Mouse (Mus musculus) hindbrain, postnatal 0 days (tissue): ENCODE results near the gene Cep55. TPM values are rescaled to one million over a fixed set of nuclear protein-coding genes. Genes with fewer than 3 reads are reported as not detected.

ENCODE experiments used
- ATAC-seq: fragments of 200-750 bp; cut with Nextera tagmentation; 2 replicates; pipeline ENCODE4 v1.8.0; 2017; ENCODE audit warnings: mild to moderate bottlenecking, moderate TSS enrichment, moderate library complexity
- DNase-seq: peaks from one replicate; pipeline ENCODE4 v3.0.0-alpha.2; 2015; ENCODE audit warnings: low spot score
- H3K27ac ChIP-seq: fragments of 300-500 bp; sonication (generic); 2 replicates; pipeline ENCODE4 v1.5.1; 2014; ENCODE audit warnings: mild to moderate bottlenecking
- H3K27me3 ChIP-seq: fragments of 300-500 bp; sonication (generic); 2 replicates; pipeline ENCODE4 v1.6.1; 2014; ENCODE audit warnings: low read length, mixed read lengths; ENCODE audit not compliant: insufficient read depth
- H3K36me3 ChIP-seq: fragments of 300-500 bp; sonication (generic); 2 replicates; pipeline ENCODE4 v1.6.1; 2014; ENCODE audit warnings: low read length, mixed read lengths; ENCODE audit not compliant: insufficient read depth
- H3K4me1 ChIP-seq: fragments of 300-500 bp; sonication (generic); 2 replicates; pipeline ENCODE4 v1.6.1; 2014; ENCODE audit warnings: antibody characterized with exemption, low read length, mixed read lengths; ENCODE audit not compliant: insufficient read depth
- H3K4me2 ChIP-seq: fragments of 300-500 bp; sonication (generic); 2 replicates; pipeline ENCODE4 v1.6.1; 2014; ENCODE audit warnings: low read depth, mild to moderate bottlenecking, low read length, moderate library complexity, mixed read lengths
- H3K4me3 ChIP-seq: fragments of 300-500 bp; sonication (generic); 2 replicates; pipeline ENCODE4 v1.5.1; 2014; ENCODE audit warnings: low read length
- H3K9ac ChIP-seq: fragments of 300-500 bp; sonication (generic); replicated peaks from 2 replicates; pipeline ENCODE4 v1.6.1; 2014; ENCODE audit warnings: mild to moderate bottlenecking, low read length, moderate library complexity, mixed read lengths
- H3K9me3 ChIP-seq: fragments of 300-500 bp; sonication (generic); 2 replicates; pipeline ENCODE4 v1.6.1; 2016; ENCODE audit warnings: low read length, mixed read lengths
- CTCF ChIP-seq: IDR thresholded peaks from 2 replicates; pipeline ENCODE4 v1.5.1; 2016; ENCODE audit warnings: antibody characterized with exemption, control low read depth, low read depth
- WGBS: fragments of 180-500 bp; shearing (Covaris S2); extraction: QIAGEN DNeasy Blood & Tissue Kit; methylation state at CpG from one replicate; pipeline ENCODE4 v1.1.7; 2014; 5-methylcytosine and 5-hydroxymethylcytosine counted together
- polyA plus RNA-seq: library from polyadenylated mRNA; unstranded; fragments of >200 nt; fragmentation: Nextera tagmentation; extraction: Ambion mirVana; gene quantifications from 2 replicates; pipeline ENCODE4 v1.2.1, GENCODE M21; 2015
- total RNA-seq: library from RNA; depleted of rRNA; stranded (reverse); fragments of >200 nt; gene quantifications from 2 replicates; pipeline ENCODE4 v1.2.3, GENCODE M21; 2014; rRNA removed

Cep55 gene
- 2.3 and 6.6 TPM in 2 replicates for total RNA-seq
- 2.5 and 3.8 TPM in 2 replicates for polyA plus RNA-seq

- TF ChIP-seq CTCF: no peak
- Histone ChIP-seq H3K27ac (peak within 1 kb of the TSS; percentile 45; the same call in 1 of the 2 replicates), H3K4me3 (peak within 1 kb of the TSS; percentile 78), H3K36me3 (no peaks in the 10 kb centered on the region), H3K27me3 (no peaks in the 10 kb centered on the region), H3K9ac (peak within 1 kb of the TSS; percentile 48), H3K4me2 (peak within 1 kb of the TSS; percentile 98), H3K4me1 (no peaks in the 10 kb centered on the region), H3K9me3 (no peaks in the 10 kb centered on the region)
- DNase-seq (peak; percentile 99), ATAC-seq (peak; percentile 99)
- WGBS: under 1% methylated on average over 36 of the region's 36 CpGs
These were observed at the start of gene Cep55 for GRCm38 (mm10) chr19:38054720-38055192. Gene Cep55, plus strand, starts transcription at chr19:38055011.

DNA sequence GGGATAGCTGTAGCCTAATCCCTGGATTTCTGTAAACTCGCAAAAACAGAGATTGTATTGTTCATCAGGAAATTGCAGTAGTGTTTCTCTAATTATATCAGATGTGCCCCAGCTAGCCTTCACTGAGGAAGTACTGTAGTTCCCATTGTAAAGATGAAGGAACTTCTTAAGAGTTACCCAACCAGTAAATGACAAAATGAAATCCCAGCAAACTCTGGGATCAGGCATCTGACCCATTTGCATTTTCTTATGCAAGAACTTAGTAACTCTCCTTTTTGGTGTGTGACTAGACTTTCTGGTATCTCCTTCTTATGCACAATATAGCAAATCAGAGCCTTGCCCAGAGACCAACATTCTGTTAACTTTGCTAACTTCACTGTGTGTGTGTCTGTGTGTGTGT lies 43.4 kb upstream of the Cep55 start:
- no peak for TF ChIP-seq CTCF
- Histone ChIP-seq H3K27me3 (no peaks in the 10 kb centered on the region), H3K27ac (no peak overlapping the region), H3K9ac (no peak overlapping the region), H3K4me3 (no peak overlapping the region), H3K36me3 (no peaks in the 10 kb centered on the region), H3K4me1 (no peaks in the 10 kb centered on the region), H3K4me2 (no peak overlapping the region), H3K9me3 (no peaks in the 10 kb centered on the region)
- no peak for ATAC-seq
- DNase-seq: no peak
- 86% methylated on average over 1 of the region's 1 CpGs for WGBS

DNA sequence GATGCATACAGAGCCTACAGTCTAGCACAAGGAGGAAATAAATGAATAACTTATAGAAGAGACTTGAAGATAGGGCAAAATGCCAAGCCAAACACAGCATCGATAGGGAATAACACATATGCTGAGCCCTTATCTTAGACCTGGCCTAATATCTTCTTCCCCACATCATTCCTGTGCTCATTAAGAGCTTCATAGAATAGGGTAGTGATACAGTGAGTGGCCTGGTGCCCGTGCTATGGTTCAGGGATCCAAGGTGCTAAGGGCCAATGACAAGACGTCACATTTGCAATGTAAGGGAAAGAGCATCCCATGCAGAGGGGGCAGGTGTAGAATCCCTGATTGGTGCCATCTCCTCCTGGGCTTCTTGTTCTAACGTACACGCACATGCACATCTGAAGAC lies 40.4 kb upstream of the Cep55 start:
- H3K4me1 ChIP-seq: no peaks in the 10 kb centered on the region
- H3K9ac ChIP-seq: no peak overlapping the region
- H3K27me3 ChIP-seq: no peaks in the 10 kb centered on the region
- H3K9me3 ChIP-seq: no peaks in the 10 kb centered on the region
- no peak overlapping the region for H3K4me3 ChIP-seq
- 90% methylated on average over 5 of the region's 5 CpGs for WGBS
- TF ChIP-seq CTCF: no peak
- DNase-seq: no peak
- ATAC-seq: no peak
- no peak overlapping the region for H3K27ac ChIP-seq
- no peak overlapping the region for H3K4me2 ChIP-seq
- H3K36me3 ChIP-seq: no peaks in the 10 kb centered on the region

DNA sequence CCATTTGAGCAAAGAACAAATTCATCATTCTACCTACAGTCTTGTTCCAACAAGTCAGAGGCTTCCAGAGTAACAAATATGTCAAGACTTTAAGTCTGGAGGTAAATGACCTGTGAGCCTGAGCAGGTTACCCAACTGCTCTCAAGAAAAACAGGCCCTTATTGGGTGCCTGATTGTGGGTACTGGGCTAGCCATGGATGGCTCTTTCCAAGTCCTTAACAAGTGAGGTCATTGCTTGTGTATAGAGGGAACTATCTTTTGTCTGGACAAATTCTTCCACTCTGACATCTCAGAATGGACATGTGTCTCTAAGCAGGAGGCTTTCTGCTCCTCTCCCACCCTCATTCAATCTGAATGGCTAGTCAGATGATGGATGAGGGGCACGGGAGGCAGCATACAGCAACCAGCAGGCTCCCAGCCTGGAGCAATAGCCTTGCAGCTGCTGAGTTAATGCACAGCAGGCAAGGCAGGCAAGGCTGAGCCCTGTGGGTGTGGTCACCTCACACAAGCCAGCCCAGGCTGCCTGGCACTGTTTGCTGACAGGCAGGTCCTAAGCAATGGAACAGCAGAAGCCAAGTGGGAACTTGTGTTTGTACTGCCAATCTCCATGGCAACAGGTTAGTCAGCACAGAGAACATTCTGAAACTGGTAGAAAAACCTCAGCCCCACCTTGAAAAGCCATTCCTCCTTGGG lies 39.5 kb upstream of the Cep55 start:
- Histone ChIP-seq H3K9me3 (no peaks in the 10 kb centered on the region), H3K4me1 (no peaks in the 10 kb centered on the region), H3K27ac (peak overlapping the region; percentile 22; the same call in 1 of the 2 replicates), H3K27me3 (no peaks in the 10 kb centered on the region), H3K36me3 (no peaks in the 10 kb centered on the region), H3K4me3 (no peak overlapping the region), H3K4me2 (no peak overlapping the region), H3K9ac (no peak overlapping the region)
- peak; percentile 83 for DNase-seq
- TF ChIP-seq CTCF: no peak
- ATAC-seq: peak; percentile 97
- 4% methylated on average over 1 of the region's 1 CpGs for WGBS

DNA sequence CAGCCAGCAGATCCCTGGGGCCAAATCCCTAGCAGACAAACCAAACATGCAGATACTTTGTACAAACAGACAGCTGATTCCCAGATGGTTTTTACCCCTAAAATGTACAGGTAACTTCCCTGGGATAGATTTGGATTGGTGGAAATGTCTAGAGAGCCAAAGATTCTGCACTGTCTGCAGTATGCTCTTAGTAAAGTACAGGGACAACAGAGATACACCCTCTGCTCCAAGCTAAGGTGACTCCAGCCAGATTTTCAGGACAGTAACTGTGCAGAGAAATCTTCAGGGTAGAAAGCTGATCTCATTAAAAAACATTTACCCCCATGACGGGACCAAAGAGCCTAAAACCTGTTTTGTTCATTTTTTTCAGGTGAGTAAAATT lies 38.9 kb upstream of the Cep55 start:
- no peak for TF ChIP-seq CTCF
- WGBS: 64% methylated on average over 1 of the region's 1 CpGs
- ATAC-seq: 0 out of 2 replicates have a peak, but pooled peaks have one; percentile 33

GRCm38 (mm10) chr19:38022710-38023109 lies 32.1 kb upstream of the Cep55 start:
- ATAC-seq (no peak), DNase-seq (no peak)
- 79% methylated on average over 4 of the region's 4 CpGs for WGBS
- Histone ChIP-seq H3K4me1 (no peaks in the 10 kb centered on the region), H3K27ac (no peak overlapping the region), H3K27me3 (no peaks in the 10 kb centered on the region), H3K4me2 (no peak overlapping the region), H3K9ac (no peak overlapping the region), H3K9me3 (no peaks in the 10 kb centered on the region), H3K4me3 (no peak overlapping the region), H3K36me3 (no peaks in the 10 kb centered on the region)
- TF ChIP-seq CTCF: no peak

More for the DNA sequence above, 38.9 kb upstream of the Cep55 start:
- Histone ChIP-seq H3K4me2 (no peak overlapping the region), H3K9me3 (no peaks in the 10 kb centered on the region), H3K36me3 (no peaks in the 10 kb centered on the region), H3K4me1 (no peaks in the 10 kb centered on the region), H3K9ac (no peak overlapping the region), H3K27me3 (no peaks in the 10 kb centered on the region), H3K4me3 (no peak overlapping the region), H3K27ac (0 out of 2 replicates have a peak overlapping the region, but pooled peaks have one; percentile 49)
- no peak for DNase-seq

GRCm38 (mm10) chr19:38023603-38024002 lies 31.2 kb upstream of the Cep55 start:
- DNase-seq (no peak), ATAC-seq (no peak)
- 49% methylated on average over 4 of the region's 4 CpGs for WGBS
- H3K36me3 ChIP-seq: no peaks in the 10 kb centered on the region
- H3K27me3 ChIP-seq: no peaks in the 10 kb centered on the region
- H3K4me3 ChIP-seq: no peak overlapping the region
- no peak overlapping the region for H3K4me2 ChIP-seq
- no peak overlapping the region for H3K9ac ChIP-seq
- H3K4me1 ChIP-seq: no peaks in the 10 kb centered on the region
- H3K27ac ChIP-seq: no peak overlapping the region
- H3K9me3 ChIP-seq: no peaks in the 10 kb centered on the region
- TF ChIP-seq CTCF: no peak
